ENCODE assay signal across 8 mouse cellular contexts in genomic region chr6:117916737-117917426, GRCm38 (mm10). TPM values are rescaled to one million over a fixed set of nuclear protein-coding genes. Genes with fewer than 3 reads are reported as not detected.
DNase-seq lines count a peak whose midpoint lies in the region; ATAC-seq lines count a peak whose summit lies in the region.

No protein-coding gene starts in this region.

- 0 out of 2 replicates have a peak, but pooled peaks cover 4% of the 10 kb centered on the region for H3K36me3 ChIP-seq in hindbrain, embryonic 12.5 days
- peaks cover 49% of the 10 kb centered on the region for H3K36me3 ChIP-seq in megakaryocyte, embryonic 14.5 days (replicated peaks; ENCODE audit: low read length)

- no peaks in the 10 kb centered on the region for H3K9me3 ChIP-seq in hindbrain, embryonic 12.5 days (replicated peaks)
- no peaks in the 10 kb centered on the region for H3K9me3 ChIP-seq in megakaryocyte, embryonic 14.5 days

- peak overlapping the region; percentile 66 for H3K4me3 ChIP-seq in hindbrain, embryonic 12.5 days
- peak overlapping the region; percentile 95 for H3K4me3 ChIP-seq in megakaryocyte, embryonic 14.5 days (replicated peaks)

- peak; percentile 86 for DNase-seq in WW6 (ENCODE audit: low read depth, low spot score)
- DNase-seq in cerebellum, postnatal 14 days, result peak; percentile 77 to 78
- peak; percentile 38 to 43 for DNase-seq in frontal cortex, postnatal 14 days (ENCODE audit: low spot score in 2 of 2)
- DNase-seq in layer of hippocampus, postnatal 36 days, result peak; percentile 65 to 68
- peak; percentile 35 to 54 for DNase-seq in right cerebral cortex, adult 2 months (ENCODE audit: low spot score in 2 of 2)
- DNase-seq in urinary bladder, adult 2 months (ENCODE audit: low spot score), result peak; percentile 84

- H3K9ac ChIP-seq in hindbrain, embryonic 12.5 days, result peak overlapping the region; percentile 73

- peak overlapping the region; percentile 86 for H3K27ac ChIP-seq in hindbrain, embryonic 12.5 days

- H3K4me2 ChIP-seq in hindbrain, embryonic 12.5 days (replicated peaks), result peak overlapping the region; percentile 97

- under 1% methylated on average over 62 of the region's 62 CpGs for WGBS in hindbrain, embryonic 12.5 days

- no peaks in the 10 kb centered on the region for H3K27me3 ChIP-seq in hindbrain, embryonic 12.5 days
- H3K27me3 ChIP-seq in megakaryocyte, embryonic 14.5 days (replicated peaks), result no peaks in the 10 kb centered on the region

- H3K4me1 ChIP-seq in hindbrain, embryonic 12.5 days, result peaks cover 27% of the 10 kb centered on the region
- peaks cover 76% of the 10 kb centered on the region for H3K4me1 ChIP-seq in megakaryocyte, embryonic 14.5 days

- peak; percentile 88 for ATAC-seq in hindbrain, embryonic 12.5 days (ENCODE audit: low FRiP score)

RNA-seq across cellular contexts. Expression of gene Hnrnpf, which starts 16.8 kb away (rescaled TPM):
- polyA plus RNA-seq in hindbrain, embryonic 12.5 days (2016; fragmentation: Nextera tagmentation; extraction: Ambion mirVana), result 474 and 480 TPM in 2 replicates
- total RNA-seq in layer of hippocampus, postnatal 36 days (2021), result 100 to 1,000 TPM; 124 to 148 TPM
- polyA plus RNA-seq in megakaryocyte, embryonic 14.5 days (2012; ENCODE audit: insufficient read depth, low replicate concordance), result 36.3 and 112 TPM in 2 replicates
- polyA plus RNA-seq in urinary bladder, adult 2 months (2012; rRNA removed), result 285 and 328 TPM in 2 replicates

RNA-seq across cellular contexts. Expression of gene Fxyd4, which starts 20.6 kb away (rescaled TPM):
- 1.9 and 3.1 TPM in 2 replicates for polyA plus RNA-seq in hindbrain, embryonic 12.5 days (2016; fragmentation: Nextera tagmentation; extraction: Ambion mirVana)
- total RNA-seq in layer of hippocampus, postnatal 36 days (2021), result not detected
- polyA plus RNA-seq in megakaryocyte, embryonic 14.5 days (2012; ENCODE audit: insufficient read depth, low replicate concordance), result not detected in 2 replicates
- polyA plus RNA-seq in urinary bladder, adult 2 months (2012; rRNA removed), result 5.7 and 7.0 TPM in 2 replicates

RNA-seq across cellular contexts. Expression of gene Zfp239, which starts 55.0 kb away (rescaled TPM):
- polyA plus RNA-seq in hindbrain, embryonic 12.5 days (2016; fragmentation: Nextera tagmentation; extraction: Ambion mirVana), result 12.2 and 14.9 TPM in 2 replicates
- 10 to 100 TPM; 30.9 to 37.9 TPM for total RNA-seq in layer of hippocampus, postnatal 36 days (2021)
- polyA plus RNA-seq in megakaryocyte, embryonic 14.5 days (2012; ENCODE audit: insufficient read depth, low replicate concordance), result 1.3 TPM in 1 of 2 replicates, not detected in the other
- polyA plus RNA-seq in urinary bladder, adult 2 months (2012; rRNA removed), result 2.0 and 2.1 TPM in 2 replicates

Comparison
In these comparisons a context has a peak if more than half of its experiments do, and no peak if none do; other contexts are left out.
1. Peak in every context shown above with its lines: DNase-seq, ATAC-seq, H3K4me3 ChIP-seq and H3K27ac ChIP-seq.